Mouse (Mus musculus): ENCODE measurements around the gene Ica1l. TPM values are rescaled to one million over a fixed set of nuclear protein-coding genes. Genes with fewer than 3 reads are reported as not detected.
"Not testable (repeated sequence)": the region's sequence is repeated elsewhere in the genome, so short reads cannot be mapped to it uniquely, and the experiment has no call there.

Ica1l gene
- not detected in 2 replicates for polyA plus RNA-seq (2012; ENCODE audit: insufficient read depth, insufficient read length, missing spikeins)

DNA sequence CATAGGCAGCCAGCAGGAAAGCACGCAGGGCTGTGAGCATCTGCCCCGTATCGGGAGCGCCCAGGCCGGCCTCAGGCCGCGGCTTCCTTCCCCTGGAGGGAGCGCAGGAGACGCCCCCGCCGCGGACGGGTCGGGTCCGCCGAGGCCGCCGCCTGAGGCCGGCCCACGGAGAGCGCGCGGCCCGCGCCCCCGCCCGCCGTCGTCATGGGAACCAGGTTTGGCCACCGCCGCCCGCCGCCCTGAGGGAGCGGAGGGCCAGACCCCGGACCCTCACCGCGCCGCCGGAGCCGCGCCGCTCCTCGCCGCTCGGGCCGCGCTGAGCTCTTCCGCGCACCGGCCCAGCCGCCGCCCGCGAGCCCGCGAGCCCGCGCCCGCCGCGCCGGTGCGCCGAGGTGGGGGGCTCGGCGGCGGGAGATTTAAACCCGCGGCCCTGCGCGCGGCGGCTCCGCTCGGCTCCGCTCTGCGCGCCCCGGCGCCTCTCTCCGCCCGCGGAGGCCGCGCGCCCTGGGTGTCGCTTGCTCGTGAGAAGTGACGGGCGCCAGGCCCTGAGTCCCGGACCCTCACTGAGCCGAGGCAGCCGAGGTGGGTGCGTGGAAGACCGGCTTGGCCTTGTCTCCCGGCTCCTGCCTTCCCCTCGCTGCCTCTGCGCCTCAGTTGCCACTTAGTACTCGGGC is at the start of gene Ica1l:
Gene Ica1l, minus strand, starts transcription at position 389 of the 674 bp plus-strand sequence.
- Histone ChIP-seq H3K4me1 (ENCODE audit: control insufficient read depth, insufficient read depth, low read length) (no peaks in the 10 kb centered on the region), H3K27ac (ENCODE audit: insufficient read depth, low read depth, low read length) (no peak within 1 kb of the TSS), H3K4me3 (ENCODE audit: insufficient read depth, low read length) (peak within 1 kb of the TSS; percentile 87)
- TF ChIP-seq CTCF (IDR thresholded peaks at IDR 0.05; ENCODE audit: low read depth, low read length) = no peak
- no peak for TF ChIP-seq POLR2A (IDR thresholded peaks at IDR 0.05; ENCODE audit: borderline replicate concordance, low read depth, low read length)

DNA sequence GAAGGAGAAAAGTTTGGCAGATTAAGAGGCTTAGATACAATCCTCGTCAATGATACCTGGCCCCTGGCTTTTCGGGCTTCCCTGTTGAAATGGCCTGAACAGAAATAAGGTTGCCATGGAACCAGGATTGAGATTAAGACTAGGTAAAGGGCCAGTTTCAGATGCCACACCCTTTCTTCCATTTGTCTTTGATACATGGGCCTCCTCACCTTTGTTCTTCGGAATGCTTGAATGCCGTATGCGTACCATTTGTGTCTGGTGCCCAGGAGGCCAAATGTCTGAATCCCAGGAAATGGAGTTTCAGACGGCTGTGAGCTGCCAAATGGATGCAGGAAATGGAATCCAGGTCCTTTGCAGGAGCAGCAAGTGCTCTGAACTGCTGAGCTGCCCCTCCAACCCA is 33.4 kb upstream of the Ica1l start:
- Histone ChIP-seq H3K27ac (ENCODE audit: insufficient read depth, low read depth, low read length) (no peak overlapping the region), H3K4me1 (ENCODE audit: control insufficient read depth, insufficient read depth, low read length) (no peaks in the 10 kb centered on the region), H3K4me3 (ENCODE audit: insufficient read depth, low read length) (no peak overlapping the region)
- TF ChIP-seq CTCF (IDR thresholded peaks at IDR 0.05; ENCODE audit: low read depth, low read length) (no peak), POLR2A (IDR thresholded peaks at IDR 0.05; ENCODE audit: borderline replicate concordance, low read depth, low read length) (no peak)

DNA sequence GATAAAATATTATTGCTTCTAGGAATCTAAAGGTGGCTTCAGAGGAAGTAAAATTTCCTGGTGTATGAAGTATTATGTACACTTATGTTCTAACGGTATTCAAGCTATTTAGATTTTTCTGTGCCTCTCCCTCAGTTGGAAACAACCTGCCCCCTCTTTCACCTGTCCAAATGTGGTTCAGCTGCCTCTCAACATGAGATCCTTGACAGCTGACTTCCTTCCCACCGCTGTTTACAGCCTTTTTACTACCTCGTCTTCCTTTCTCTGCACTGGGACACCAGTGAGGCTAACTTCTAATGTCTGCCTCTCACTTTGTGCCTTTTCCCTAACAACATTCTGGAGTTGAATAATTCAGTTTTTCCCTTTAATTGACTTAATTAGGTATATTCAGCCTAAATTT is 32.6 kb upstream of the Ica1l start:
- H3K27ac ChIP-seq (ENCODE audit: insufficient read depth, low read depth, low read length) = no peak overlapping the region
- no peak overlapping the region for H3K4me3 ChIP-seq (ENCODE audit: insufficient read depth, low read length)
- TF ChIP-seq CTCF (IDR thresholded peaks at IDR 0.05; ENCODE audit: low read depth, low read length) = no peak
- no peak for TF ChIP-seq POLR2A (IDR thresholded peaks at IDR 0.05; ENCODE audit: borderline replicate concordance, low read depth, low read length)
- H3K4me1 ChIP-seq (ENCODE audit: control insufficient read depth, insufficient read depth, low read length) = no peaks in the 10 kb centered on the region

DNA sequence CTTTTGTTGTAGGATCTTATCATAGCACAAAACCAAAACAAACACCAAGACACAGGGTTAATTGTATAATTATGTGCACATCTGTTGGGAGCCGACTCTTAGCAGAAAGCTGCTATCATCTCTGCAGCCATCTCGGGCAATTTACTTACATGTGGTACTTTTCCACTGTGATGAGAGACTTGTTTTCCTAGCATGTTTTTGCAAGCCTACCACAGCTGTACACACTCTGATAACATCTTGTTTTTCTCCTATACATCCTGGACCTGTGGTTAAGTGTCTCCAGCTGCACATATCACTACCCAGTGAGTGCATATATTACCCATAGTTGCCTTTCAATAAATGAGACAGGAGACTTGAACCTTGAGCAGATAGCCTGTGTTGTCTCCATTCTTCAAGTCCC is 32.0 kb upstream of the Ica1l start:
- Histone ChIP-seq H3K27ac (ENCODE audit: insufficient read depth, low read depth, low read length) (no peak overlapping the region), H3K4me3 (ENCODE audit: insufficient read depth, low read length) (no peak overlapping the region), H3K4me1 (ENCODE audit: control insufficient read depth, insufficient read depth, low read length) (no peaks in the 10 kb centered on the region)
- no peak for TF ChIP-seq POLR2A (IDR thresholded peaks at IDR 0.05; ENCODE audit: borderline replicate concordance, low read depth, low read length)
- TF ChIP-seq CTCF (IDR thresholded peaks at IDR 0.05; ENCODE audit: low read depth, low read length) = no peak

DNA sequence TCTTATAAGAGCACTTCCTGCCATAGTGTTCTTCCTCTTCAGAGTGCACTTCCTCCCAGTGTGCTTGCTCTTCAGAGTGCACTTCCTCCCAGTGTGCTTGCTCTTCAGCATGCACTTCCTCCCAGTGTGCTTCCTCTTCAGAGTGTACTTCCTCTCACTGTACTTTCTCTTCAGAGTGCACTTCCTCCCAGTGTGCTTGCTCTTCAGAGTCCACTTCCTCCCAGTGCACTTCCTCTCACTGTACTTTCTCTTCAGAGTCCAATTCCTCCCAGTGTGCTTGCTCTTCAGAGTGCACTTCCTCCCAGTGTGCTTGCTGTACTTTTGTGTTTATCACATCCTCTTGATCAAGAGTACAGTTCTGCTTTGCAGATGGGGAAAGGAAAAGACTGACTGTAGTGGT is 27.7 kb upstream of the Ica1l start:
- not testable (repeated sequence) for H3K4me1 ChIP-seq (ENCODE audit: control insufficient read depth, insufficient read depth, low read length); H3K4me3 ChIP-seq (ENCODE audit: insufficient read depth, low read length)
- H3K27ac ChIP-seq (ENCODE audit: insufficient read depth, low read depth, low read length) = peak overlapping the region; percentile 48

DNA sequence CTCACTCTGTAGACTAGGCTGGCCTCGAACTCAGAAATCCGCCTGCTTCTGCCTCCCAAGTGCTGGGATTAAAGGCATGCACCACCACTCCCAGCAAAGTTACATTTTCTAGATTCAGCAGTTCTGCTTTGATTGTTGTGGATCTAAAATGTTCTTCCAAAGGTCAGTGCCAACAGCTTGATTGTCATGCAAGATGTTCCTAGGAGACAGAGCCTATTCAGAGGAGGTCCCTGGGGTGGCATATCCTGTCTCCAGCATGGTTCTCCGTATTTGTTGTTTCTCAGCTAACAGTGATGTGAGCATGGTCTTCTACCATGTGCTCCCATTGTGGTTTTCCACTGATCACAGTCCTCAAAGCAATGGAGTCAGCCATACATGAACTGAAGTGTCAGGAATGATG is 13.3 kb upstream of the Ica1l start:
- Histone ChIP-seq H3K4me3 (ENCODE audit: insufficient read depth, low read length) (no peak overlapping the region), H3K27ac (ENCODE audit: insufficient read depth, low read depth, low read length) (no peak overlapping the region)
- no peak for TF ChIP-seq CTCF (IDR thresholded peaks at IDR 0.05; ENCODE audit: low read depth, low read length)
- TF ChIP-seq POLR2A (IDR thresholded peaks at IDR 0.05; ENCODE audit: borderline replicate concordance, low read depth, low read length) = no peak

DNA sequence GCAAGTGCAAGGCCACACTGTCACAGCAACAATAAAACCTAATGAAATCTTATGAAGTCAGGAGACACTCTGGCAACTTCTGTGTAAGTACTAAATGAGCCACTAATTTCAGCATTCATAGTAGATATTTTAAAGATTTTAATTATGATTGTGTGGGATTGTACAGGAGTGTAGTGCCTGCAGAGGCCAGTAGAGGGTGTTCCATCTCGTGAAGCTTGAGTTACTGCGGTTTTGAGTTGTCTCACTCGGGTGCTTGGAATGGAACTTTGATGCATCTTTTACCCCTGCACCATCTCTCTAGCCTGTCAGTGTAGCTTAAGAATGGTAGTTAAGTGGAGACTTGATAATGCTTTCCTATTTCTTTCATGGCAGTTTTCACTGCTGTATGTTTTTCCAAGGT is 11.7 kb upstream of the Ica1l start:
- TF ChIP-seq CTCF (IDR thresholded peaks at IDR 0.05; ENCODE audit: low read depth, low read length) (no peak), POLR2A (IDR thresholded peaks at IDR 0.05; ENCODE audit: borderline replicate concordance, low read depth, low read length) (no peak)
- H3K4me3 ChIP-seq (ENCODE audit: insufficient read depth, low read length) = no peak overlapping the region
- no peaks in the 10 kb centered on the region for H3K4me1 ChIP-seq (ENCODE audit: control insufficient read depth, insufficient read depth, low read length)
- H3K27ac ChIP-seq (ENCODE audit: insufficient read depth, low read depth, low read length) = no peak overlapping the region

More for the DNA sequence above, 13.3 kb upstream of the Ica1l start:
- H3K4me1 ChIP-seq (ENCODE audit: control insufficient read depth, insufficient read depth, low read length) = no peaks in the 10 kb centered on the region

DNA sequence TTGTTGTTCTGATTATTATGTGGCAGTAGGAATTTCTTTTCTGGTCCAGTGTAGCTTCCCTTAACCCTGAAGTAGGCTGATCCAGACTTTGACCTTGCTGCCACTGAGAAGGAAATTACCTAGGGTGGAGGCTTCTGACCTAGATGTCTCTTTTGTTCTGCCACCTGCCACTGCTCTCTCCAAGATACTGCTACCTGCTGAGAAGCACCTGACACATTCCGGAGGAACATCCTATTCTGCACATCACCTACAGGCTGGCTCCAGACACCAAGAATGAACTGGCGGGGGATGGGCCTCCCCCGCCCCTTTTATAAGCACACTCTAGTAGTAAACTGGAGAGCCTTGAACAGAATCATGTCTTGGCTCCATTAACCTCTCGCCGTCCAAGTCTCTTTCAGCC is 4.5 kb upstream of the Ica1l start:
- not testable (repeated sequence) for H3K4me3 ChIP-seq (ENCODE audit: insufficient read depth, low read length); H3K27ac ChIP-seq (ENCODE audit: insufficient read depth, low read depth, low read length); H3K4me1 ChIP-seq (ENCODE audit: control insufficient read depth, insufficient read depth, low read length)

DNA sequence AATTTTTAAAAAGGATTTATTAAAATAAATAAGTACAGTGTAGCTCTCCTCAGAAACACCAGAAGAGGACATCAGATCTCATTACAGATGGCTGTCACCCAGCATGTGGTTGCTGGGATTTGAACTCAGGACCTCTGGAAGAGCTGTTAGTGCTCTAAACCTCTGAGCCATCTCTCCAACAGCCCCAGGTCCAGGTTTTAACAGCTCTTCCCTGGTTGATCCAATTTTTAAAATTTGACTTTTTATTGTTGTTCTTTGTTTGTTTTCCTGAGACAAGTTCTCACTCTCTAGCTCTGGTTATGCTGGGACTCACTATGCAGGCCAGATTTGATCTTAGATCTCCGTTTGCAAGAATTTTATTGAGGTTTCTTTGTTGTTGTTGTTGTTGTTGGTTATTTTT is 1.6 kb upstream of the Ica1l start:
- TF ChIP-seq CTCF (IDR thresholded peaks at IDR 0.05; ENCODE audit: low read depth, low read length) = no peak
- no peak for TF ChIP-seq POLR2A (IDR thresholded peaks at IDR 0.05; ENCODE audit: borderline replicate concordance, low read depth, low read length)
- Histone ChIP-seq H3K4me3 (ENCODE audit: insufficient read depth, low read length) (no peak overlapping the region), H3K4me1 (ENCODE audit: control insufficient read depth, insufficient read depth, low read length) (no peaks in the 10 kb centered on the region), H3K27ac (ENCODE audit: insufficient read depth, low read depth, low read length) (no peak overlapping the region)

DNA sequence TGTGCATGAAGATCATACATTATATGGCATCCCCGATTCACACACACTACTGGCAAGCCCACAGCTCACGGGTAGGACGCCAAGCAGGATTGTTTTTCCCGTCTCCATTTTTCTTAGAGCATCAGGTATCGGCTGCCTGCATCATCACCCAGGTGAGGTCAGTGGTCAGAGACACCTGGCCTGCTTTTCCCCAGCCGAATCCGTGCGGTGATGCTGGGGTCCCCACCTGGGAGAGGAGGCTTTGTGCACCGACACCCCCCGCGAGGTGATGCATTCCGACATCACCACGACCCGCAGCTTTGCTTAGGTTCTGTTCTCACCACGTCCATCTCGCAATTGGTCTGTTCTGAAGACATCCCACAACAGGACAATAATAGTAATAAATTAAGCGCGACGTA is 587 bp downstream of the Ica1l start:
- Histone ChIP-seq H3K4me3 (ENCODE audit: insufficient read depth, low read length) (peak overlapping the region; percentile 87), H3K27ac (ENCODE audit: insufficient read depth, low read depth, low read length) (no peak overlapping the region), H3K4me1 (ENCODE audit: control insufficient read depth, insufficient read depth, low read length) (no peaks in the 10 kb centered on the region)
- TF ChIP-seq CTCF (IDR thresholded peaks at IDR 0.05; ENCODE audit: low read depth, low read length) (no peak), POLR2A (IDR thresholded peaks at IDR 0.05; ENCODE audit: borderline replicate concordance, low read depth, low read length) (no peak)

DNA sequence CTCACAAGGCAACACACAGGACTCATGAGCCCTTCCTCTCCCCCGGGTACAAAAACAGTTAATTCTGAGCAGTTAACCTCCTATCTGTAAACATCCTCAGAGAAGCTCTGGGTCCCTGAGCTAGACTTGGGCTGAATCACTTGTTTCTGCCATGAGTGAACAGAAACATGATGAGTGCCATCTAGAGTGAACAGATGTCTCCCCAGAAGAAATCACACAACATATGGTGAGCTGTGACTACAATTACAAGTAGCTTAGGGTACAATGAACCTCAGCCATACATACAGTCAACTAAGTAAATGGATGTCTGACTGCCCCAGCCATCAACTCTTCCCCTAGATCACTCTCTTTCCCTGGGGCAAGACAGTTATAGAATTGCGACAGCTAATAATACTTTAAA is 7.9 kb downstream of the Ica1l start:
- no peaks in the 10 kb centered on the region for H3K4me1 ChIP-seq (ENCODE audit: control insufficient read depth, insufficient read depth, low read length)
- no peak for TF ChIP-seq POLR2A (IDR thresholded peaks at IDR 0.05; ENCODE audit: borderline replicate concordance, low read depth, low read length)
- no peak for TF ChIP-seq CTCF (IDR thresholded peaks at IDR 0.05; ENCODE audit: low read depth, low read length)
- H3K4me3 ChIP-seq (ENCODE audit: insufficient read depth, low read length) = no peak overlapping the region
- no peak overlapping the region for H3K27ac ChIP-seq (ENCODE audit: insufficient read depth, low read depth, low read length)

All from bone marrow macrophage, adult 2 months (primary cell).